ENCODE assay signal across 7 mouse cellular contexts in genomic region chr9:118926688-118927321, GRCm38 (mm10). TPM values are rescaled to one million over a fixed set of nuclear protein-coding genes. Genes with fewer than 3 reads are reported as not detected.
A peak's percentile ranks its signal among the peaks of the same experiment; 100 is the strongest.
DNase-seq lines count a peak whose midpoint lies in the region; ATAC-seq and TF ChIP-seq lines count a peak whose summit lies in the region.

No protein-coding gene starts in this region.

- no peak for TF ChIP-seq CTCF in Patski (IDR thresholded peaks at IDR 0.05)

- in situ Hi-C loops in Patski (cut with MboI; ENCODE audit: low pct_unique_long_range_greater_than_20kb): no loop called here

- no peaks in the 10 kb centered on the region for H3K27me3 ChIP-seq in Patski

- DNase-seq in Patski (ENCODE audit: low read depth, low spot score): no peak
- DNase-seq in c-Kit-positive CD71-positive TER-119-positive erythroid progenitor cells, embryonic 14.5 days (ENCODE audit: low spot score): peak; percentile 29
- peak; percentile 57 for DNase-seq in induced T-regulatory cell, adult 2 months (ENCODE audit: low read depth)
- DNase-seq in left cerebral cortex, adult 9 months (ENCODE audit: low spot score in 2 of 2): peak; percentile 61 to 73
- peak; percentile 24 to 47 for DNase-seq in spleen, postnatal 10 days (ENCODE audit: low spot score in 2 of 2)

- POLR2A ChIA-PET in Patski (lab: Charles Lee): interaction anchor here (1.0 to 1.7 kb wide), 4 partner anchors 10 to 101 kb away, joined by 3 to 5 read pairs (median 3); no protein-coding TSS in a partner anchor

- peak; percentile 22 for ATAC-seq in Patski
- peak; percentile 43 for ATAC-seq in frontal cortex, adult (ENCODE audit: low TSS enrichment)
- ATAC-seq in megakaryocyte, adult 5-6 weeks (ENCODE audit: poor library complexity, severe bottlenecking): peak; percentile 13; the same call in 1 of the 2 replicates

- CTCF ChIA-PET in Patski (lab: Charles Lee): interaction anchor here (2.9 kb wide), 1 partner anchor 136 kb away, joined by 7 read pairs; no protein-coding TSS in a partner anchor

RNA-seq across cellular contexts. Expression of gene Ctdspl, which starts 0.6 kb away (rescaled TPM):
- polyA plus RNA-seq in Patski (2021): 25.3 TPM
- 17.3 and 17.8 TPM in 2 replicates for total RNA-seq in megakaryocyte, adult 5-6 weeks (2015)
- 8.5 and 9.8 TPM in 2 replicates for total RNA-seq in megakaryocyte, adult 5-6 weeks (2017)
